Mouse (Mus musculus) myocyte (in vitro differentiated cells): ENCODE data around the gene Wnt1.

Experiments used
- CEBPB ChIP-seq: IDR thresholded peaks from 2 replicates; pipeline ENCODE4 v1.6.1; 2011; ENCODE audit warnings: mild to moderate bottlenecking, moderate library complexity; ENCODE audit not compliant: poor library complexity, insufficient read depth, severe bottlenecking
- E2F4 ChIP-seq: IDR thresholded peaks from one replicate; pipeline ENCODE4 v1.6.1; 2011; ENCODE audit warnings: mild to moderate bottlenecking, control low read depth, moderate library complexity; ENCODE audit not compliant: insufficient read depth
- MAX ChIP-seq: IDR thresholded peaks from one replicate; pipeline ENCODE4 v1.6.1; 2011; ENCODE audit warnings: low read depth, mild to moderate bottlenecking, control low read depth
- MYOD1 ChIP-seq, 3 experiments: IDR thresholded peaks; one replicate each; pipeline ENCODE4 v1.6.1; 2011; ENCODE audit warnings: control low read depth in 2 of 3, low read depth in 2 of 3, mild to moderate bottlenecking in 2 of 3, moderate library complexity in 1 of 3; ENCODE audit not compliant: insufficient read length in 2 of 3, control insufficient read depth in 1 of 3
- MYOG ChIP-seq, 3 experiments: IDR thresholded peaks; one replicate each; pipeline ENCODE4 v1.6.1; 2011; ENCODE audit warnings: control low read depth in 2 of 3, low read depth in 2 of 3, mild to moderate bottlenecking in 2 of 3; ENCODE audit not compliant: insufficient read length in 2 of 3, control insufficient read depth in 1 of 3, insufficient read depth in 1 of 3
- POLR2A ChIP-seq: IDR thresholded peaks from one replicate; pipeline ENCODE4 v1.6.1; 2011; ENCODE audit warnings: low read depth, mild to moderate bottlenecking, control low read depth, moderate library complexity; ENCODE audit not compliant: insufficient read length
- POLR2AphosphoS2 ChIP-seq: IDR thresholded peaks from one replicate; pipeline ENCODE4 v1.6.1; 2011; ENCODE audit warnings: low read depth, control low read depth; ENCODE audit not compliant: insufficient read length
- REST ChIP-seq: IDR thresholded peaks from one replicate; pipeline ENCODE4 v1.6.1; 2011; ENCODE audit warnings: mild to moderate bottlenecking, control low read depth, moderate library complexity; ENCODE audit not compliant: insufficient read depth, insufficient read length

DNA sequence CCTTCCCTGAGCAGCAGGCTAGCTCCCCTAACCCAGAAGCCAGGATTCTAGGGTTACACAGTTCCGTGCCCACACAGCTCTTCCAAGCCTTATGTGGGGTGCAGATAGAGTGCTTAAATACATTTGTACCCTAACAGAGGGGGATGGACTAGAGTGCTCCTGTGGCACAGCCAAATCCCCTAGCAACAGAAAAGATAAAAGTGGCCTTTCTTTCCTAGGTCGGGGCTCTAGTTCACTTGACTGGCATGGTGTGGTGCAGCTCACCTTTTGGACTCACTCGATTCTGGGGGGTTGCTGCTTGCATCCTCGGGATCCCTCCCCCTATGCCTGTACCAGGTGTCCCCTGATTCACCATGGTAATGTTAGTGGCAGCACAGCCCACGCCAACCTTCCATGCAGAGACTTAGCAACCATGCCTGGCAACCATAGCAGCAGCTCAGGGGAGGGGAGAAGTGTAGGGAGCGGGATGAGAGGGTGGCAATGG, 19.0 kb downstream of the Wnt1 start:
- TF ChIP-seq POLR2A (no peak), MYOD1 (IDR thresholded peaks at IDR 0.05; ENCODE audit: control insufficient read depth in 1 of 3, insufficient read length in 2 of 3, low read depth in 2 of 3) (no peak), CEBPB (no peak), E2F4 (no peak), POLR2AphosphoS2 (no peak), MAX (no peak), MYOG (IDR thresholded peaks at IDR 0.05; ENCODE audit: control insufficient read depth in 1 of 3, insufficient read depth in 1 of 3, insufficient read length in 2 of 3, low read depth in 2 of 3) (no peak), REST (no peak)
